Mouse (Mus musculus) cerebellum, adult 8-10 months (tissue): ENCODE measurements around the gene Olfr685.

Source experiments
- DNase-seq: peaks from one replicate; pipeline ENCODE4 v3.0.0; 2022

Gene Olfr685

DNA sequence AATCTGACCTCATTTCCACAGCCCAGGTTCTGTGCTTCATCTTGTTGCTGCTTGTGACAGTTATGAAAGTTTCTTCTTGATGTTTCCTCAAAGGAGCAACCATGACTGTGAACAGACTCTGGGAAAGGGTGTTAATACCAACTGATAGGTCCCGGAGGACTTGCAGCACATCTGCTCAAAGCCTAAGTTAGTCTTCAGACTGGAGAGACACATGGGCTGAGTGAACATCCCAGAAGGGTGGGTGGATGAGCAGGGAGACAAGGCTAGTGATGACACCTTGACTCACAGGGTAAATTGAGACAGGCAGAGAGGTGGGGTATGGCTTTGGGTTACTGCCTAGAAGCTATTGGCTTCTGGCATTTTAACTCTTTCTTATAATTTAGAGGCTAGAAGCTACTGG, at the start of gene Olfr685:
Gene Olfr685, minus strand, starts transcription at position 101 of the 400 bp plus-strand sequence.
- no peak for DNase-seq

- DNase-seq, result no peak
Measured at GRCm38 (mm10) chr7:105229386-105229785, 43.6 kb upstream of the Olfr685 start.

DNA sequence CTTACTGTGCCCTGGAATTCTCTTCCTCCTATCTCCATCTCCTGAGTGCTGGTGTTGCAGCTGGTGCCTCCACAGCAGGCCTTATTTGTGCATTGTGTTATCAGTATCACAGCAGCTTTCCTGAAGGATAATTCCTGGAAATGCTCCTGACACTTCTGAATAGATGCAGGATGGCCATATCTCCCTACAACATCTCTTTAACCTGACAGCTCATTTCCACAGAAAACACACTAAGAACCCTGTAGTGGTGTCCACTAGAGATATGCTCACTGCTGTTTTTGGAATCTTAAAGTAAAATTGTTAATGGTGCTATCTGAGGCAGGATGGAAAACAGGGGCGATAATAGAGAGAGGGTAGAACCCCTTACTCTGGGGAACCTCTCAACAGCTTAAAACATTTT, 42.3 kb upstream of the Olfr685 start:
- no peak for DNase-seq

GRCm38 (mm10) chr7:105226703-105227102, 40.9 kb upstream of the Olfr685 start:
- no peak for DNase-seq

DNA sequence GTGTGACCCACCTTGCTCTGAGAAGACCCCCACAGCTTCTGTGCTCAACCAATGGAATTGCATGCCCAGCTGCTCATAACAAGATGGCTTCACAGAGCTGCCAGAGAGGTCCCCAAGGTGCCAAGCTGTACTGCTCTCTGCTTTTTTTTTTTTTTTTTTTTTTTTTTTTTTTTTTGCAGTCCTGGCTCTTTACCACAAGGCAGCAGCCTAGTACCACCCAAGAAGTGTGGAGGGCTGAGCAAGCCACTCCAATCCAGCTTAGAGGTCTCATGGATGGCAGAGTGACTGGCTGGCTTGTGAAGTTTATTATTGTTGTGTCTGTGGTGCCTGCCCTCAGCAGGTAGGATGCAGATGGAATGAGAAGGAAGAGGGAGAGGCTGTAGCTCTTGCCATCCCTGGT, 40.3 kb upstream of the Olfr685 start:
- no peak for DNase-seq

GRCm38 (mm10) chr7:105218281-105218680, 32.5 kb upstream of the Olfr685 start:
- DNase-seq, result no peak

- DNase-seq, result no peak
Measured at GRCm38 (mm10) chr7:105214761-105215160, 28.9 kb upstream of the Olfr685 start.

DNA sequence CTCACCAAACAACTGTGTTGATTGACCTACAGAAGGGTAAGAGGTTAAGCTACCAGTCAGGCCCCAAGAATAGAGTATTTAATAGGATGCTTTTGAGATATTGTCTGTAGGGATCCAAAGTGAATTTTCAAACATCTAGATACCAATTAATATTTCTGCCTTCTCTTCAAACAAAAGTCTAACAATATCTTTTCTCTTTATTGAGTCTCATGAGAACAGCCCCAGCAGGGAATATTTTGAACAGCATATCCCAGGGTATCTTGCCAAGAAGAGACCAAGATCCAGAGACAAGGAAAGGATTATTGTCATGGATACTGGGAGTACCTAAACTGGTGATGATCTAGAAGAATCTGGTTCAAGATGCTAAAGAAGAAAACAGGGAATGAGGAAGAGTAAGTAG, 21.6 kb upstream of the Olfr685 start, which contains the start of gene Olfr686:
Gene Olfr686, minus strand, starts transcription at position 101 of the 400 bp plus-strand sequence.
- no peak for DNase-seq

GRCm38 (mm10) chr7:105170773-105171172, 15.0 kb downstream of the Olfr685 start:
- DNase-seq, result no peak

DNA sequence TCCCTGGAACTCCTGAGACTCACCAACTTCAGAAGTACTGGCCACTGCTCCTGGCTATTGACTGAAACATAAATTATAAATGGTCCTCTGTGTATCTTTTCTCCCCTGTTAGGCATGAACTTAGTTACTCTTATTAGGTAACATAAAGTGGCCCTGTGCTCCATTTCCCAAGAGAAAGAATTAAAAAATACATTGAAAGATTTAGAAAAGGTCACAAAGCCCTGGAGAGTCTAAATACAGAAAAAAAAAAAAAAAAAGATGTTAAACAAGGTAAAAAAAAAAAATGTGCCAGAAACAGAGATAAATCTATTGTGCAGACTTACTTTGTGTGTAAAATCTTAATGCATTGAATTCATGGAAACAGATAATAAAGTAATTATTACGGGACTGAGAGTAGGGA, 22.3 kb downstream of the Olfr685 start, which contains the start of gene Olfr684:
Gene Olfr684, minus strand, starts transcription at position 101 of the 400 bp plus-strand sequence.
- DNase-seq, result no peak

- DNase-seq, result no peak
Measured at GRCm38 (mm10) chr7:105146912-105147311, 38.9 kb downstream of the Olfr685 start, which contains the start of gene Olfr683. Gene Olfr683, minus strand, starts transcription at chr7:105147012.

DNA sequence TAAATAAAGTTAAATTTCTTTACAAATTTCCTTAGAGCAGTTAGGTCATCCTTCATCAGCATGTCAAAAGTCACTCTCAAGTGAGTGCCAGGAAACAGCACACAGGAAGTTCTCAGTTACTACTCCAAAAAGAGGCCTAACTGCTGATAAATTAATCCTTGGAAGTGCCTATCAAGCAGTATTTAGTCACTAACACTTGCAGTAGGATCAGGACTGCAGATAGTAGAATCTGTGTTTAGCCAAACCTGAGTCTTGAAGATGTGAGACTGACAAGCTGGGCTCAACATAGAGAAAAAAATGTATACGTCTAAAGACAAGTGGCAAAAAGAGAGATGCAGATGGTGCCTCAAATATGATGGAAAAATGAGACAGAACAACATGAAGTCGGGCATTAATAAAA, 44.5 kb downstream of the Olfr685 start:
- no peak for DNase-seq
